Mouse (Mus musculus) lung, embryonic 16.5 days (tissue): ENCODE data around the gene Caskin2. TPM values are rescaled to one million over a fixed set of nuclear protein-coding genes. Genes with fewer than 3 reads are reported as not detected.
"Not testable (repeated sequence)": the region's sequence is repeated elsewhere in the genome, so short reads cannot be mapped to it uniquely, and the experiment has no call there.

Experiments
- ATAC-seq: fragments of 200-750 bp; cut with Nextera tagmentation; 2 replicates; pipeline ENCODE4 v1.8.0; 2017; ENCODE audit warnings: low read depth, mild to moderate bottlenecking, moderate library complexity
- H3K27ac ChIP-seq: fragments of 300-500 bp; sonication (generic); 2 replicates; pipeline ENCODE4 v1.5.1; 2014; ENCODE audit warnings: mild to moderate bottlenecking, control low read depth, low read length
- H3K27me3 ChIP-seq: fragments of 300-500 bp; sonication (generic); 2 replicates; pipeline ENCODE4 v1.6.1; 2014; ENCODE audit warnings: low read depth, low read length, mixed read lengths; ENCODE audit not compliant: control insufficient read depth, insufficient read depth
- H3K36me3 ChIP-seq: fragments of 300-500 bp; sonication (generic); 2 replicates; pipeline ENCODE4 v1.6.1; 2014; ENCODE audit warnings: low read length; ENCODE audit not compliant: control insufficient read depth, insufficient read depth
- H3K4me1 ChIP-seq: fragments of 300-500 bp; sonication (generic); replicated peaks from 2 replicates; pipeline ENCODE4 v1.6.1; 2014; ENCODE audit warnings: low read length, mixed read lengths; ENCODE audit not compliant: control insufficient read depth, insufficient read depth
- H3K4me2 ChIP-seq: fragments of 300-500 bp; sonication (generic); 2 replicates; pipeline ENCODE4 v1.6.1; 2014; ENCODE audit warnings: low read depth, low read length, control low read depth
- H3K4me3 ChIP-seq: fragments of 300-500 bp; sonication (generic); 2 replicates; pipeline ENCODE4 v1.5.1; 2014; ENCODE audit warnings: mild to moderate bottlenecking, low read length, control low read depth
- H3K9ac ChIP-seq: fragments of 300-500 bp; sonication (generic); 2 replicates; pipeline ENCODE4 v1.6.1; 2014; ENCODE audit warnings: low read length, control low read depth
- H3K9me3 ChIP-seq: fragments of 300-500 bp; sonication (generic); 2 replicates; pipeline ENCODE4 v1.6.1; 2016; ENCODE audit warnings: low read length; ENCODE audit not compliant: control insufficient read depth
- WGBS: fragments of 180-500 bp; shearing (Covaris S2); extraction: QIAGEN DNeasy Blood & Tissue Kit; methylation state at CpG from one replicate; pipeline ENCODE4 v1.1.7; 2014; 5-methylcytosine and 5-hydroxymethylcytosine counted together
- polyA plus RNA-seq: library from polyadenylated mRNA; unstranded; fragments of >200 nt; fragmentation: Nextera tagmentation; extraction: Ambion mirVana; gene quantifications from 2 replicates; pipeline ENCODE4 v1.2.1, GENCODE M21; 2015

Gene Caskin2
- 21.6 and 22.0 TPM in 2 replicates for polyA plus RNA-seq

- no peaks in the 10 kb centered on the region; the same call in 1 of the 2 replicates for H3K36me3 ChIP-seq
- H3K4me2 ChIP-seq: peak within 1 kb of the TSS; percentile 95
- peak within 1 kb of the TSS; percentile 91 for H3K9ac ChIP-seq
- no peaks in the 10 kb centered on the region for H3K9me3 ChIP-seq
- H3K4me3 ChIP-seq: peak within 1 kb of the TSS; percentile 75
- H3K27me3 ChIP-seq: no peaks in the 10 kb centered on the region
- WGBS: 0% methylated on average over 43 of the region's 44 CpGs
- peaks cover 50% of the 10 kb centered on the region for H3K4me1 ChIP-seq
- peak within 1 kb of the TSS; percentile 81 for H3K27ac ChIP-seq
- peak; percentile 89 for ATAC-seq
Observed at GRCm38 (mm10) chr11:115813507-115814296, at the start of gene Caskin2. Caskin2 (minus strand) TSS chr11:115813639.

- ATAC-seq: peak; percentile 95
- no peak overlapping the region for H3K27ac ChIP-seq
- peaks cover 3% of the 10 kb centered on the region; the same call in 1 of the 2 replicates for H3K36me3 ChIP-seq
- H3K27me3 ChIP-seq: peaks cover 32% of the 10 kb centered on the region
- peak overlapping the region; percentile 72 for H3K4me2 ChIP-seq
- peak overlapping the region; percentile 48 for H3K4me3 ChIP-seq
- no peaks in the 10 kb centered on the region for H3K9me3 ChIP-seq
- WGBS: under 1% methylated on average over 64 of the region's 75 CpGs
- peaks cover 4% of the 10 kb centered on the region; the same call in 1 of the 2 replicates for H3K4me1 ChIP-seq
- H3K9ac ChIP-seq: peak overlapping the region; percentile 61
Observed at GRCm38 (mm10) chr11:115859143-115859945, 45.9 kb upstream of the Caskin2 start.

- Histone ChIP-seq H3K36me3 (peaks cover 4% of the 10 kb centered on the region), H3K27ac (no peak within 1 kb of the TSS), H3K4me2 (peak within 1 kb of the TSS; percentile 72), H3K9ac (peak within 1 kb of the TSS; percentile 61), H3K4me1 (peaks cover 4% of the 10 kb centered on the region; the same call in 1 of the 2 replicates), H3K4me3 (peak within 1 kb of the TSS; percentile 48), H3K27me3 (peaks cover 32% of the 10 kb centered on the region), H3K9me3 (no peaks in the 10 kb centered on the region)
- 14% methylated on average over 27 of the region's 27 CpGs for WGBS
- ATAC-seq: no peak
Observed at GRCm38 (mm10) chr11:115858354-115858753, 44.9 kb upstream of the Caskin2 start, which contains the start of gene Myo15b. Myo15b (plus strand) TSS chr11:115858406.

GRCm38 (mm10) chr11:115857936-115858335 is 44.5 kb upstream of the Caskin2 start:
- H3K4me3 ChIP-seq: no peak overlapping the region
- no peak for ATAC-seq
- H3K4me1 ChIP-seq: peaks cover 4% of the 10 kb centered on the region; the same call in 1 of the 2 replicates
- no peak overlapping the region for H3K27ac ChIP-seq
- 44% methylated on average over 11 of the region's 13 CpGs for WGBS
- no peak overlapping the region for H3K4me2 ChIP-seq
- H3K9ac ChIP-seq: no peak overlapping the region
- H3K27me3 ChIP-seq: peaks cover 32% of the 10 kb centered on the region
- H3K36me3 ChIP-seq: peaks cover 5% of the 10 kb centered on the region
- no peaks in the 10 kb centered on the region for H3K9me3 ChIP-seq

GRCm38 (mm10) chr11:115857146-115857545 is 43.7 kb upstream of the Caskin2 start:
- not testable (repeated sequence) for H3K27ac ChIP-seq, H3K9ac ChIP-seq, H3K36me3 ChIP-seq, H3K4me2 ChIP-seq, H3K4me1 ChIP-seq, ATAC-seq, H3K4me3 ChIP-seq, H3K9me3 ChIP-seq
- 92% methylated on average over 4 of the region's 4 CpGs for WGBS
- H3K27me3 ChIP-seq: peaks cover 32% of the 10 kb centered on the region

- Histone ChIP-seq H3K4me1 (peaks cover 4% of the 10 kb centered on the region; the same call in 1 of the 2 replicates), H3K36me3 (peaks cover 16% of the 10 kb centered on the region)
- WGBS: 79% methylated on average over 6 of the region's 6 CpGs
Observed at GRCm38 (mm10) chr11:115854674-115855073, 41.2 kb upstream of the Caskin2 start.

GRCm38 (mm10) chr11:115845819-115846218 is 32.4 kb upstream of the Caskin2 start:
- no peak for ATAC-seq
- Histone ChIP-seq H3K27ac (no peak overlapping the region), H3K4me2 (no peak overlapping the region), H3K4me3 (no peak overlapping the region), H3K27me3 (no peaks in the 10 kb centered on the region), H3K9me3 (peaks cover 6% of the 10 kb centered on the region), H3K9ac (no peak overlapping the region), H3K36me3 (peaks cover 25% of the 10 kb centered on the region), H3K4me1 (peaks cover 29% of the 10 kb centered on the region)
- WGBS: 90% methylated on average over 2 of the region's 2 CpGs

More at GRCm38 (mm10) chr11:115854674-115855073, 41.2 kb upstream of the Caskin2 start:
- no peak for ATAC-seq
- Histone ChIP-seq H3K27ac (no peak overlapping the region), H3K27me3 (peaks cover 18% of the 10 kb centered on the region), H3K9me3 (no peaks in the 10 kb centered on the region), H3K9ac (no peak overlapping the region), H3K4me2 (no peak overlapping the region), H3K4me3 (no peak overlapping the region)

GRCm38 (mm10) chr11:115844240-115844639 is 30.8 kb upstream of the Caskin2 start:
- peaks cover 39% of the 10 kb centered on the region for H3K4me1 ChIP-seq
- H3K9me3 ChIP-seq: peaks cover 6% of the 10 kb centered on the region
- 61% methylated on average over 8 of the region's 8 CpGs for WGBS
- H3K4me2 ChIP-seq: no peak overlapping the region
- H3K27ac ChIP-seq: peak overlapping the region; percentile 55
- peaks cover 19% of the 10 kb centered on the region for H3K36me3 ChIP-seq
- no peak for ATAC-seq
- H3K27me3 ChIP-seq: no peaks in the 10 kb centered on the region
- H3K4me3 ChIP-seq: no peak overlapping the region
- no peak overlapping the region for H3K9ac ChIP-seq

GRCm38 (mm10) chr11:115843891-115844239 is 30.4 kb upstream of the Caskin2 start:
- ATAC-seq: peak; percentile 34; the same call in 1 of the 2 replicates
- peaks cover 6% of the 10 kb centered on the region for H3K9me3 ChIP-seq
- no peaks in the 10 kb centered on the region for H3K27me3 ChIP-seq
- no peak overlapping the region for H3K4me3 ChIP-seq
- H3K4me2 ChIP-seq: no peak overlapping the region
- peaks cover 43% of the 10 kb centered on the region for H3K4me1 ChIP-seq
- peak overlapping the region; percentile 55 for H3K27ac ChIP-seq
- peaks cover 19% of the 10 kb centered on the region for H3K36me3 ChIP-seq
- no peak overlapping the region for H3K9ac ChIP-seq
- 67% methylated on average over 5 of the region's 5 CpGs for WGBS
